Mouse (Mus musculus) common myeloid progenitor, adult 5-6 weeks (primary cell): ENCODE data around the gene Gm49321. TPM values are rescaled to one million over a fixed set of nuclear protein-coding genes. Genes with fewer than 3 reads are reported as not detected.

Source experiments
- ATAC-seq: replicated peaks from 2 replicates; pipeline ENCODE4 v1.8.0; 2016; ENCODE audit warnings: low read depth, mild to moderate bottlenecking, moderate TSS enrichment, inconsistent platforms; ENCODE audit not compliant: poor library complexity, severe bottlenecking
- total RNA-seq: library from RNA; stranded (forward); fragments of 200-1000, 187-1606 nt; gene quantifications from 2 replicates; pipeline ENCODE4 v1.2.3, GENCODE M21; 2017

Gm49321 gene
- total RNA-seq, 1 experiment from 2014 or later: not detected

GRCm38 (mm10) chr12:73998128-73998456 lies 60.6 kb downstream of the Gm49321 start:
- peak; percentile 50; the same call in 1 of the 2 replicates for ATAC-seq

GRCm38 (mm10) chr12:74002449-74002848 lies 65.0 kb downstream of the Gm49321 start:
- ATAC-seq: no peak

GRCm38 (mm10) chr12:74009448-74009911 lies 72.0 kb downstream of the Gm49321 start:
- peak; percentile 90 for ATAC-seq

- ATAC-seq: peak; percentile 81
Observed at GRCm38 (mm10) chr12:74013739-74014138, 76.3 kb downstream of the Gm49321 start.

- peak; percentile 62 for ATAC-seq
Observed at GRCm38 (mm10) chr12:74014739-74015270, 77.4 kb downstream of the Gm49321 start.

GRCm38 (mm10) chr12:74015491-74015890 lies 78.0 kb downstream of the Gm49321 start:
- no peak for ATAC-seq

Other genes starting within 250 kb of the Gm49321 start
- 52.3 and 59.7 TPM in 2 replicates for gene Hif1a, start 36.3 kb upstream of the Gm49321 start, total RNA-seq
- 17.1 and 32.0 TPM in 2 replicates for gene Snapc1, start 26.8 kb downstream of the Gm49321 start, total RNA-seq
- gene Syt16, start 60.0 kb downstream of the Gm49321 start, total RNA-seq: not detected in 2 replicates